Comparison of ENCODE assay signal across 9 mouse cellular contexts in genomic region chr12:53124131-53124530, GRCm38 (mm10).
A peak's percentile ranks its signal among the peaks of the same experiment; 100 is the strongest.
DNase-seq lines count a peak whose midpoint lies in the region.
"Had no signal": no experiment of that assay in that cellular context is flagged by ENCODE, and none has a peak within 500 bp of the region (broad histone marks: within the 10 kb centered on the region; RNA-seq: fewer than 3 reads in every experiment).

No protein-coding gene starts in this region.

- peak overlapping the region; percentile 8; the same call in 1 of the 2 replicates for H3K4me3 ChIP-seq in brown adipose tissue, adult 24 weeks (ENCODE audit: insufficient read depth, low read depth, low read length)
- H3K4me3 ChIP-seq: limb, embryonic 12.5 days had no signal

- no peaks in the 10 kb centered on the region for H3K4me1 ChIP-seq in brown adipose tissue, adult 24 weeks (ENCODE audit: control insufficient read depth, insufficient read depth, insufficient read length, low read length)

- no peak overlapping the region for H3K27ac ChIP-seq in brown adipose tissue, adult 24 weeks (replicated peaks; ENCODE audit: low read depth, low read length)
- H3K27ac ChIP-seq: limb, embryonic 12.5 days had no signal

- intact Hi-C loops in heart, postnatal 14 days (cut with DNase I): no loop called here

- DNase-seq in gastrocnemius, adult 18-20 months (ENCODE audit: low spot score): peak; percentile 30
- no peak for DNase-seq in gastrocnemius, adult 8-10 months (ENCODE audit: low spot score in 2 of 2)
- DNase-seq in heart, postnatal 14 days: peak; percentile 19 to 62
- peak; percentile 32 to 53 for DNase-seq in layer of hippocampus, postnatal 10 days (ENCODE audit: low spot score in 2 of 2)
- DNase-seq in right cerebral cortex, adult 2 months (ENCODE audit: low spot score in 2 of 2): peak; percentile 35 to 36
- DNase-seq in liver: no peak
- DNase-seq in cerebellum, adult 8-10 months: no peak

Comparison
In these comparisons a context has a peak if more than half of its experiments do, and no peak if none do; other contexts are left out.
1. DNase-seq: peak in gastrocnemius, adult 18-20 months (single experiment), heart, postnatal 14 days (2 of 2), layer of hippocampus, postnatal 10 days (2 of 2) and right cerebral cortex, adult 2 months (2 of 2); none in gastrocnemius, adult 8-10 months (0 of 2), liver (single experiment) and cerebellum, adult 8-10 months (single experiment).